Mouse (Mus musculus) lung, postnatal 14 days (tissue): ENCODE measurements at regions not wholly inside any gene's neighbourhood (a gene's known extent, or its start where the extent isn't known, plus 50 kb on each side); places are given as distances from the start of the nearest gene placed in this dataset.
"Not testable (repeated sequence)": the region's sequence is repeated elsewhere in the genome, so short reads cannot be mapped to it uniquely, and the experiment has no call there.

Experiments used
- DNase-seq: peaks from one replicate; pipeline ENCODE4 v3.0.0; 2021

DNA sequence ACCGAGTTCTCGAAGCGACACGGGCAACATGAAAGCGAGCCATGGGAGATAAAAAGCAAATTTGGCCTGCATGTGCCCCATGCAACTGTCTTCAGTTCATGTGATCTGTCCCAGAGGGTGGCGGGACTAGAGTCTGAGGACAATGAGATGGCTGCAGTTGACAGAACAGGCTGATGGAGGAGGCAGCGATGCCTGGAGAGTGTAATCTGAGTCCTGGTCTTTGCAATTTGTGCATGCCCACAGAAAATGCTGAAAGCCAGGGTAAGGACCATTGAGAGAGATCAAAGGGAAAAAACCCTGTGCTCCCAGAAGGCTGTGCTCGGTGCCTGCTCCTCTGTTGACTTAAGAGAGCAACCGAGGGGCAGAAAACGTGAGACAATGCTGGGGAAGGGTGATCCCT, 624.8 kb upstream of the BB014433 start:
- no peak for DNase-seq

DNA sequence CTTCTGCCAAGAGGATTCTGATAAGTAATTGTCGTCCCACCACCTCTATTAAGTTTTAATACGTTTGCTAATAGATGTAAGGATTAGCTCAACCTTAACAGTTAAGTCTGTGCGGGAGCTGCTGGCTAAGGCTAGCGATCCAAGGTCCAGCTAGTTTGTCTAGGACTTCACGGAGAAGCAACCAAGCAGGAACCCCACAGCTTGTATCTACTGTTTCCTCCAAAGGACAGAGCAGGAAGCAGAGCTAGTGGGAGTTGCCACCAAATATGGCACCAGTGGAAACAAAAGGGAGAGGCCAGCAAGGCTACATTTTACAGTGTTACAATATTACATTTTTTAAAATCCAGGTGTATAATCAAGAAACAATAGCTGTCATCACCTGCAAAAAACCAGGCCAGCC, 624.4 kb upstream of the BB014433 start:
- DNase-seq = no peak

DNA sequence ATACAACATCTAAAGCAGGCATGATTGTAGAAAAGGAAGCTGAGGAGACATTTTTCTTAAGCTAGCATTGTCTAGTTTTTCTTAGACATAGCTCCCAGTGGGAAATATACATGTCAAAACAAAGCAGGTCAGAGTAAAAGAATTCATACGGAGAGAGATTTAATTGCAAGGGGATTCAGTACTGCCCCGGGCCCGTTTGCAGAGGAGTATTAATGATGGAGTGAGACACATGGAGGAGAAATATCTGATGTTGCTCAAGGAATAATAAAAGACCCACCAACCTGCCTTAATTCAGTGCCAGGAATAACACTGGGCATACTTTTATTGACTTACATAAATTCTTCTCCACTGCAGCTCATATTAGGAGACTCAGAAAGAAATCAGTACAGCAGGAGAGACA, 623.6 kb upstream of the BB014433 start:
- DNase-seq = no peak

DNA sequence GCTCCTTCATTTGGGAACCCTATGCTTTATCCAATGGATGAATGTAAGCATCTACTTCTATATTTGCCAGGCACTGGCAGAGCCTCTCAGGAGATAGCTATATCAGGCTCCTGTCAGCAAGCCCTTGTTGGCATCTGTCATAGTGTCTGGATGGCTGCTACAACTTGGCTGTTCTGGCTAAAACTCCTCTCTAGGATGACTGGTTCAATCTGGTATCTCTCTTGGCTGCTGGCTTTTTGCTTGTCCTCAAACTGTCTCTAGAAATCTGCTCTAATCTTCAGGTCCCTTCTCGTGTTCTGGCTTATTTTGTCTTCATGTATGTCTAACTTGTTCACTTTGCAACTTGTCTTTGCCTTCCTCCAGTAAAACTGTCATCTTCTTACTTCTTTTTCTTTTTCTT, 614.7 kb upstream of the BB014433 start:
- DNase-seq = no peak

DNA sequence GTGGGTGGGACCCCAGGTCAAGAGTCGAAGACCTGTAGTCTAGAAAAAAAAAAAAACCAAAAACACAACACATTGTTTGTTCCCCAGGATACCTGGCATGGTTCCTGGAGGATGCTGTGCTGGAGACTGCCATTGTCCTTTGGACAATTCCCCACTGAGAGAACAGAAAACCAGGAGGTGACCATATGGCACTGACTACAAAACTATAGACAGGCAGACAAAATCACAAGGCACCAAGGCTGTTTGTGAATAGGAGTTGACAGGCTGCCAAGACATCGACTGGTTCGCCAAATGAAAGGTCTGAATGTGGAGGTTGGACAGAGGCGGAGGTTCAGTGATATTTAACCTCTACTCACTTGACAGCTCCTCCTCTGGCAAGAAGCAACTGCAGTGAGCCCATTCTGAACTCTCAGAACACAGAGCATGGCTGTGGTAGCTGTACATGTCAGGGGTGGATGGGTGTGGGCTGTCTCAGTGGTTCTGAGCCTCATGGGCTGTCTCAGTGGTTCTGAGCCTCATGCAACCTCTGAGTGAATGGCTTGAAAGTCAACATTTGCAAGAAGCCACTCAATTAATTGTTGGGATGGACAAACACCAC, 589.0 kb upstream of the BB014433 start:
- DNase-seq = no peak

- no peak for DNase-seq
Observed at GRCm38 (mm10) chr8:15628584-15628983, 582.7 kb upstream of the BB014433 start.

DNA sequence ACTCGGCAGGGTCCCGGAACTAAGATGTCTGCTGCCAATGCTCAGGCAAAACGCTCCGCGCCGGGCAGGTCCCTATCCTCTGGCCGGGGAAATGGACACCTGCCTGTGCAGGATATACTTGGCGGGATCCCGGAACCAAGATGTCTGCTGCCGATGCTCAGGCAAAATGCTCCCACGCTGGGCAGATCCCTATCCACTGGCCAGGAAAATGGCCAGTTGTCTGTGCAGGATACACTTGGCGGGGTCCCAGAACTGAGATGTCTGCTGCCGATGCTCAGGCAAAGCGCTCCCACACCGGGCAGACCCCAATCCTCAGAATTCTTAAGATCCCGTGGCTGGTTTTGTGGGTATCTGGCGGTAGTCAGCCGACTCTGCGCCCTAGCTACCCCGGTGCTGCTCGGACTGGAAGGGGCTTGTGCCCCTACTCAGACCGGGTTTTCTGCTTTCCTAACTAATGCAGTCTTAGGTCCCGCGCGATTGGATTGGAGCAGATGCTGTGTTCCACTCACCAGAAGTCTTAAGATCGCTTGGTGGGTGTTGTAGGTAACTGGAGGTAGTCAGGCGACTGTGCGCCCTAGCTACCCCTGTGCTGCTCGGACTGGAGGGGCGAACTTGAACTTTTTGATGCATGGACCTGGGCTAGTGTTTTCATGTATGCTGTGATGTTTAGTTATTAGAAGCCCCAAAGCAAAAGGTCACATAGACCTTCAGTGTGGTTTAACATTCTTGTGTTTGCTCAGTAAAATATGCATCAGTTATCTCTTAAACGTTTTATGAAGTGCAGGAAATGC, 577.9 kb upstream of the BB014433 start:
- not testable (repeated sequence) for DNase-seq

GRCm38 (mm10) chr8:15610217-15610616, 564.3 kb upstream of the BB014433 start:
- no peak for DNase-seq

GRCm38 (mm10) chr8:15607598-15608215, 561.8 kb upstream of the BB014433 start:
- DNase-seq = no peak

- peak; percentile 14 for DNase-seq
Observed at GRCm38 (mm10) chr8:15601531-15601930, 555.7 kb upstream of the BB014433 start.

- no peak for DNase-seq
Observed at GRCm38 (mm10) chr8:15593106-15593505, 547.2 kb upstream of the BB014433 start.

DNA sequence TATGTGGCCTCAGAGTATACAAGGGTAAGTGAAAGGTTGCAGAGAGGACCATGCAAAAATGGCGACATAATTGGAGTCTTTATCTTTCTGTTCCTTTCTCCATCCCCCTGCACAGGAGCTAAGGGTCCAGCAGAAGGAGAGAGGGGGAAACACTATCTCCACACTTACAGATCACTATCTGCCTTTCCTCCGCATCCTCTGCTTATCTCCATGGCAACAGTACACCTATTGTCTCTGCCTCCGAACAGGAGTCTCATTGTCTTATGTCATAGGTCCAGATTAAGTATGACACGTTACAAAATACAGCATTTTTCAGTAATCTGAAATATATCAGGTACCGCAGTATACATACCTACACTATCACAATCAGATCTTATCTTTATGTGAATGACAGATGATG, 537.9 kb upstream of the BB014433 start:
- no peak for DNase-seq

- no peak for DNase-seq
Observed at GRCm38 (mm10) chr8:15570091-15570490, 524.2 kb upstream of the BB014433 start.

GRCm38 (mm10) chr8:15567742-15568141, 521.9 kb upstream of the BB014433 start:
- DNase-seq = no peak

DNA sequence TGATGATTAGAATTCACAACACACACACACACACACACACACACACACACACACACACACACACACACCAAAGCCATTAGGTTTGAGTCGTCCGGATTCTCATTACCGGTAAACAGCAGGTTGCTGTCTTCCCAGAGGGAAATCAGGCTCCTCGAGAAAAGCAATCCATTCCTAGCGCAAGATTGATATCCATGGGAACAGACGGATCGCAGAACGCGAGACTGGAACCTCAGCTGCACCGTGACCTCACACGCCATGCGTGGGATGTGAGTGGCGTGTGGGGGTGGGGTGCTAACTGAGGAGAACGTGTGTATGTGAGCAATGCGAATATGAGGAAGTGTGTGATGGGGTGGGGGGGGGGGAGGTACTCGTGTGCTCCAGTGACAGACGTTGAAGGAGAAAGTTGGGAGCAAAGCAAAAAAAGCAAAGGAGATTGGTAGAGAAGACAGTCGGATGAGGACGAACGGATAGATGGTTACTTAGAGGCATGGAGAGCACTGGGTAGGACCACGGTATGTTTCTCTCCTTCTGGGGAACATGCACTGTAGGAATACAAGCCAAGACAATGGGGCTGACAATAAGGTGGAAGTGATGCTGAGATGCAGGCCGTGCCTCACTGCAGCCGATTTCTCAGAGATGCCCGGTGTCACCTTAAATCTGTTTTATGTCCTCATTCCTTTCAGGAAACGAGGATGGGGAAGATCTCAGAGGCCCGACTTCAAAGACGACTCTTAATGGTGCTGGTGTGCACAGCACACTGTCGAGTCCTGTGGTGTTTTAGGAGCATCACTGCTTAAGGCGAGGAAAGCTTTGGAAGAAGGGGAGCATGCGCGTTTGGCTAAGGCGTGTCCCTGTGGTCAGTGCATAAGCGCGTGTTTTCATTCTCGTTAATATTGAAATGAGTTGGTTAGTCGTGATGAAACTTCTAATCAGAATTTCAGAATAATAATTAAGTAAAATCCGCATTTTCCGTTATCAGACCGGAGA, 516.7 kb upstream of the BB014433 start:
- DNase-seq = no peak

DNA sequence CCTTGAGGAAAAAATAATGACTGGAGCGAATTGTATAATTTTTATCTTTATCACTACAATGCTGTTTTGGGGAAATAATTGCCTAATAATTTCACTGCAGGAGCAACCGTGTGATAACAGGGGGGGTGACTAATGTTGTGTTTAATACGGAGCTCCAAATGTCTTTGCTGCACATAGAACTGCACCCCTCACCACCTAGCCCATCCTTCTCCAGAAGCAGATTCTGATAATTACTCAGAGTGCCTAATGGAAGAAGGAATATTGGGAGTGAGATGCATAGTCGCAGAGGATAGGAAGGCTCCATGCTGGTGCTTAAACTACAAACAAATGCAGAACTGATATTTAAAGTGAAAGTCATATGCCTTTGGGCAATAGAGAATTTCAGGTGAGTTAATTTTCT, 486.1 kb upstream of the BB014433 start:
- DNase-seq = no peak

DNA sequence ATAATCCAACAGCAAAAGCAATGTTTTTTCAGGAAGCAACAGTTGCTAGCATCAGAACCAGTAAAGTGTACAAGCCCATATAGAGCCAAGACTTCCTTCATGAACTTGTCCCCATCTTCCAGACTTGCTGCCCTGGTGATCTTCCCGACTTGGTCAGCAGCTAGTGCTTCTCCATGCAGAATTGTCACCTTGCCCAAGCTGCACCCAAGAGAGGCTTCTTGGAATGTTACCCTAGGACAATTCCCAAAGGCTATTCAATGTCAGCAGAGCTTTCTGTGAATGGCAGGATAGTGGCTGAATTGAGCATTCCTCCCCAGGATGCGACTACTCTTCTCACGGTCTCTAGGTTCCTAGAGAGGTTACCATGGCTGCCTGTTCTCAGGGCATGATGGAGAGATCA, 479.6 kb upstream of the BB014433 start:
- DNase-seq = no peak

GRCm38 (mm10) chr8:15519896-15520295, 474.0 kb upstream of the BB014433 start:
- DNase-seq = peak; percentile 42

GRCm38 (mm10) chr8:15500973-15501372, 455.1 kb upstream of the BB014433 start:
- DNase-seq = no peak

DNA sequence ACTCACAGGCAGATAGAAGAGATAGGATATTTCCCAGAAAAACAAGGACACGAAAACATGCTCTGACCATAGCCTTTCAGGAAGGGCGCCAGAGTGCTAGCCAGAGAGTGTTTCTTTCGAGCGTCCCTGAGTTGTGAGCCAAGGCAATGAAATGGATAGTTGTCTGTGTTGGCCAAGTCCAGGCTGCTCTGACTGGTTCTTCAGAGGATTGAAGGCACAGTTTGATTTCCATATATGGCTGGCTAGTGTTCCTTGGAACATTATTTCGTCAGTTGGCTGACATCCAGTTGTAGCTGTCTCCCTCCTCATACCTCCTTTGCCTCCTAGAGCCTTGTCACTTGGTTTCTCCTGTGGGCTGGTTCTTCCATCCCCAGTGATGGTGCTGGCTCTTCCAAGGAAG, 451.7 kb upstream of the BB014433 start:
- DNase-seq = no peak

DNA sequence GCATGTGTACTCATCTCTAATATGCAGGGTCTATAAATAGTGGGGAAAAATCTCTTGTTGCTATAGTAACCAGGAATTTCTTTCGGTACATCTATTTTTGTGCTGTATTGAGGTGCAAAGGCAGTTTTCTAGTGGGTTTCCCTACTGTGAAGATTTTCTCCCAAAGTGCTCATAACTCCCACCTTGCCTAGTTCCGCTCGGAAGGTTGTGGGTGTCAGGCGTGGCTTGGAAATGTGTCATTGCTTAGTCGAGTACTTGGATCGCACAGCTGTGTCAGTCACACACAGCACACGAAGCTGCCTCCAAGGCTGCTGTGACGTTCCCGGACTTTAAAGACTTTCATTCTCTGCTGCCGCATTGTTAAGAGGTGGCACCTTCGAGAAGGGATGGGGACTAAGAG, 450.4 kb upstream of the BB014433 start:
- DNase-seq = no peak

DNA sequence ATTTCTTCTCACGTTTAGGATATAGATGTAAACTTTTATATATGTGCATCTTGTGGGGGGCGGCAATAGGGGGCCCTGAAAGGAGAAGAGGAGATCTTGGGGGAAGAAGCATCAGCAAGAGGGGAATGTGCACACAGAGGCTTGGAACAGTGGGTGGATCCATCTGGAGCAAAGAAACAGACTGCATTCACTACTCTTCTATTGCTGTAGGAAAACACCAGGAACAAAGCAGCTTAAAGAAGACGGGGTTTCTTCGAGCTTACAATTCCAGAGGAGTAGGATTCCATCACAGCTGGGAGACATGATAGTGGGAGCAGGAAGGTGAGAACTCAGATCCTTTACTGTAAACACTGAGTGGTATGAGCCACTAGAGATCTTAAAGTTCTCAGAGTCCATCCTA, 444.9 kb upstream of the BB014433 start:
- no peak for DNase-seq

- no peak for DNase-seq
Observed at GRCm38 (mm10) chr8:15487579-15487978, 441.7 kb upstream of the BB014433 start.
